Mouse (Mus musculus) embryonic facial prominence, embryonic 11.5 days (tissue): Measurements from ENCODE around the gene Fcer2a. TPM values are rescaled to one million over a fixed set of nuclear protein-coding genes. Genes with fewer than 3 reads are reported as not detected.

Experiments
- polyA plus RNA-seq: library from polyadenylated mRNA; unstranded; fragments of >200 nt; fragmentation: Nextera tagmentation; extraction: Ambion mirVana; gene quantifications from 2 replicates; pipeline ENCODE4 v1.2.1, GENCODE M21; 2014

Fcer2a gene
- polyA plus RNA-seq, 1 experiment from 2014 or later = 0.25 TPM

Other genes starting within 250 kb of the Fcer2a start
- 2.1 TPM in 2 replicates for gene Pex11g, start 226.5 kb downstream of the Fcer2a start, polyA plus RNA-seq
- gene Tex45, start 223.3 kb downstream of the Fcer2a start, polyA plus RNA-seq = 0.14 TPM in 1 of 2 replicates, not detected in the other
- gene Zfp358, start 201.0 kb downstream of the Fcer2a start, polyA plus RNA-seq = 29.0 and 29.9 TPM in 2 replicates
- 43.1 and 43.6 TPM in 2 replicates for gene Mcoln1, start 193.7 kb downstream of the Fcer2a start, polyA plus RNA-seq
- 13.6 and 17.5 TPM in 2 replicates for gene Pnpla6, start 178.8 kb downstream of the Fcer2a start, polyA plus RNA-seq
- gene C330021F23Rik, start 126.2 kb downstream of the Fcer2a start, polyA plus RNA-seq = 2.5 and 5.4 TPM in 2 replicates
- 5.1 and 8.9 TPM in 2 replicates for gene Camsap3, start 106.9 kb downstream of the Fcer2a start, polyA plus RNA-seq
- gene Xab2, start 72.9 kb downstream of the Fcer2a start, polyA plus RNA-seq = 61.4 and 61.6 TPM in 2 replicates
- 73.5 and 84.1 TPM in 2 replicates for gene Pet100, start 72.6 kb downstream of the Fcer2a start, polyA plus RNA-seq
- gene Pcp2, start 68.6 kb downstream of the Fcer2a start, polyA plus RNA-seq = 1.5 and 2.2 TPM in 2 replicates
- 24.9 and 26.5 TPM in 2 replicates for gene Stxbp2, start 63.2 kb downstream of the Fcer2a start, polyA plus RNA-seq
- 0.42 TPM in 1 of 2 replicates, not detected in the other for gene Retn, start 38.4 kb downstream of the Fcer2a start, polyA plus RNA-seq
- gene Mcemp1, start 28.4 kb downstream of the Fcer2a start, polyA plus RNA-seq = 0.28 TPM in 1 of 2 replicates, not detected in the other
- gene Fcor, start 21.8 kb downstream of the Fcer2a start, polyA plus RNA-seq = 7.8 and 10.8 TPM in 2 replicates
- 36.8 and 38.6 TPM in 2 replicates for gene Trappc5, start 17.9 kb downstream of the Fcer2a start, polyA plus RNA-seq
- gene Clec4g, start 26.5 kb upstream of the Fcer2a start, polyA plus RNA-seq = 0.28 TPM in 2 replicates
- not detected in 2 replicates for gene Cd209a, start 54.8 kb upstream of the Fcer2a start, polyA plus RNA-seq
- gene Cd209e, start 160.1 kb upstream of the Fcer2a start, polyA plus RNA-seq = not detected in 2 replicates
- not detected in 2 replicates for gene Cd209d, start 184.4 kb upstream of the Fcer2a start, polyA plus RNA-seq
- not detected in 2 replicates for gene Cd209b, start 232.7 kb upstream of the Fcer2a start, polyA plus RNA-seq